Mouse (Mus musculus) lung, postnatal 0 days (tissue): ENCODE measurements around the gene Foxd3. TPM values are rescaled to one million over a fixed set of nuclear protein-coding genes. Genes with fewer than 3 reads are reported as not detected.

ENCODE experiments used
- ATAC-seq: fragments of 200-750 bp; cut with Nextera tagmentation; 2 replicates; pipeline ENCODE4 v1.8.0; 2017; ENCODE audit warnings: moderate library complexity
- DNase-seq: peaks from one replicate; pipeline ENCODE4 v3.0.0-alpha.2; 2016; ENCODE audit warnings: low spot score
- H3K27ac ChIP-seq: fragments of 300-500 bp; sonication (generic); 2 replicates; pipeline ENCODE4 v1.5.1; 2014; ENCODE audit warnings: antibody characterized with exemption, mild to moderate bottlenecking, low read length, mixed read lengths
- H3K27me3 ChIP-seq: fragments of 300-500 bp; sonication (generic); replicated peaks from 2 replicates; pipeline ENCODE4 v1.6.1; 2014; ENCODE audit warnings: low read length, mixed read lengths; ENCODE audit not compliant: insufficient read depth
- H3K36me3 ChIP-seq: fragments of 300-500 bp; sonication (generic); 2 replicates; pipeline ENCODE4 v1.6.1; 2014; ENCODE audit warnings: low read length, mixed read lengths; ENCODE audit not compliant: insufficient read depth
- H3K4me1 ChIP-seq: fragments of 300-500 bp; sonication (generic); 2 replicates; pipeline ENCODE4 v1.6.1; 2014; ENCODE audit warnings: antibody characterized with exemption, low read depth, low read length, mixed read lengths; ENCODE audit not compliant: insufficient read depth
- H3K4me2 ChIP-seq: fragments of 300-500 bp; sonication (generic); replicated peaks from 2 replicates; pipeline ENCODE4 v1.6.1; 2014; ENCODE audit warnings: low read depth, mild to moderate bottlenecking, low read length, moderate library complexity, mixed read lengths
- H3K4me3 ChIP-seq: fragments of 300-500 bp; sonication (generic); 2 replicates; pipeline ENCODE4 v1.5.1; 2014; ENCODE audit warnings: low read depth, low read length
- H3K9ac ChIP-seq: fragments of 300-500 bp; sonication (generic); replicated peaks from 2 replicates; pipeline ENCODE4 v1.6.1; 2014; ENCODE audit warnings: low read depth, mild to moderate bottlenecking
- H3K9me3 ChIP-seq: fragments of 300-500 bp; sonication (generic); 2 replicates; pipeline ENCODE4 v1.6.1; 2016; ENCODE audit warnings: low read length, mixed read lengths
- CTCF ChIP-seq: IDR thresholded peaks from 2 replicates; pipeline ENCODE4 v1.5.1; 2016; ENCODE audit warnings: antibody characterized with exemption, mild to moderate bottlenecking
- EP300 ChIP-seq: IDR thresholded peaks from 2 replicates; pipeline ENCODE4 v1.6.1; 2016; ENCODE audit warnings: antibody characterized with exemption, mild to moderate bottlenecking, control low read depth
- WGBS: fragments of 180-500 bp; shearing (Covaris S2); extraction: QIAGEN DNeasy Blood & Tissue Kit; methylation state at CpG from one replicate; pipeline ENCODE4 v1.1.7; 2014; 5-methylcytosine and 5-hydroxymethylcytosine counted together
- polyA plus RNA-seq: library from polyadenylated mRNA; unstranded; fragments of >200 nt; fragmentation: Nextera tagmentation; extraction: Ambion mirVana; gene quantifications from 2 replicates; pipeline ENCODE4 v1.2.1, GENCODE M21; 2015

Gene Foxd3
- polyA plus RNA-seq, 1 experiment from 2014 or later: 0.05 TPM

DNA sequence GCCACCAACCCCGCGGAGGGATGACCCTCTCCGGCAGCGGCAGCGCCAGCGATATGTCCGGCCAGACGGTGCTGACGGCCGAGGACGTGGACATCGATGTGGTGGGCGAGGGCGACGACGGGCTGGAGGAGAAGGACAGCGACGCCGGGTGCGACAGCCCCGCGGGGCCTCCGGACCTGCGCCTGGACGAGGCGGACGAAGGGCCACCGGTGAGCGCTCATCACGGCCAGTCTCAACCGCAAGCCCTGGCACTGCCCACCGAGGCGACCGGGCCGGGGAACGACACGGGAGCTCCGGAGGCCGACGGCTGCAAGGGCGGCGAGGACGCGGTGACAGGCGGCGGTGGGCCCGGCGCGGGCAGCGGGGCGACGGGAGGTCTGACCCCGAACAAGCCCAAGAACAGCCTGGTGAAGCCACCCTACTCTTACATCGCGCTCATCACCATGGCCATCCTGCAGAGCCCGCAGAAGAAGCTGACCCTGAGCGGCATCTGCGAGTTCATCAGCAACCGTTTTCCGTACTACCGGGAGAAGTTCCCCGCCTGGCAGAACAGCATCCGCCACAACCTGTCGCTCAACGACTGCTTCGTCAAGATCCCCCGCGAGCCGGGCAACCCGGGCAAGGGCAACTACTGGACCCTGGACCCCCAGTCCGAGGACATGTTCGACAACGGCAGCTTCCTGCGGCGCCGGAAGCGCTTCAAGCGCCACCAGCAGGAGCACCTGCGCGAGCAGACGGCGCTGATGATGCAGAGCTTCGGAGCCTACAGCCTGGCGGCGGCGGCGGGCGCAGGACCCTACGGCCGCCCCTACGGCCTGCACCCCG lies 718 bp downstream of the Foxd3 start:
- WGBS: under 1% methylated on average over 88 of the region's 92 CpGs
- TF ChIP-seq EP300 (no peak), CTCF (no peak)
- Histone ChIP-seq H3K27me3 (peaks cover 80% of the 10 kb centered on the region), H3K9me3 (no peaks in the 10 kb centered on the region), H3K4me1 (0 out of 2 replicates have a peak, but pooled peaks cover 3% of the 10 kb centered on the region), H3K4me2 (peak overlapping the region; percentile 49), H3K27ac (no peak overlapping the region), H3K4me3 (peak overlapping the region; percentile 28), H3K36me3 (no peaks in the 10 kb centered on the region), H3K9ac (no peak overlapping the region)
- DNase-seq: no peak
- 0 out of 2 replicates have a peak, but pooled peaks have one; percentile 16 for ATAC-seq

DNA sequence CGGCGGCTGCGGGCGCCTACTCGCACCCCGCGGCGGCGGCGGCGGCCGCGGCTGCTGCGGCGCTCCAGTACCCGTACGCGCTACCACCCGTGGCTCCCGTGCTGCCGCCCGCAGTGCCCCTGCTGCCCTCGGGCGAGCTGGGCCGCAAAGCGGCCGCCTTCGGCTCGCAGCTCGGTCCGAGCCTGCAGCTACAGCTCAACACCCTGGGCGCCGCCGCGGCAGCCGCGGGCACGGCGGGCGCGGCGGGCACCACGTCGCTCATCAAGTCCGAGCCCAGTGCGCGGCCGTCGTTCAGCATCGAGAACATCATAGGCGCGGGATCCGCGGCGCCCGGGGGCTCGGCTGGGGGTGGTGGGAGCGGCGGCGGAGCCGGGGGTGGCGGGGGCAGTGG lies 1.3 kb downstream of the Foxd3 start:
- Histone ChIP-seq H3K4me2 (peak overlapping the region; percentile 49), H3K9ac (no peak overlapping the region), H3K27me3 (peaks cover 80% of the 10 kb centered on the region), H3K9me3 (no peaks in the 10 kb centered on the region), H3K4me1 (0 out of 2 replicates have a peak, but pooled peaks cover 3% of the 10 kb centered on the region), H3K27ac (no peak overlapping the region), H3K36me3 (no peaks in the 10 kb centered on the region), H3K4me3 (peak overlapping the region; percentile 28)
- DNase-seq: no peak
- TF ChIP-seq EP300: no peak
- no peak for TF ChIP-seq CTCF
- under 1% methylated on average over 35 of the region's 62 CpGs for WGBS
- peak; percentile 24; the same call in 1 of the 2 replicates for ATAC-seq

DNA sequence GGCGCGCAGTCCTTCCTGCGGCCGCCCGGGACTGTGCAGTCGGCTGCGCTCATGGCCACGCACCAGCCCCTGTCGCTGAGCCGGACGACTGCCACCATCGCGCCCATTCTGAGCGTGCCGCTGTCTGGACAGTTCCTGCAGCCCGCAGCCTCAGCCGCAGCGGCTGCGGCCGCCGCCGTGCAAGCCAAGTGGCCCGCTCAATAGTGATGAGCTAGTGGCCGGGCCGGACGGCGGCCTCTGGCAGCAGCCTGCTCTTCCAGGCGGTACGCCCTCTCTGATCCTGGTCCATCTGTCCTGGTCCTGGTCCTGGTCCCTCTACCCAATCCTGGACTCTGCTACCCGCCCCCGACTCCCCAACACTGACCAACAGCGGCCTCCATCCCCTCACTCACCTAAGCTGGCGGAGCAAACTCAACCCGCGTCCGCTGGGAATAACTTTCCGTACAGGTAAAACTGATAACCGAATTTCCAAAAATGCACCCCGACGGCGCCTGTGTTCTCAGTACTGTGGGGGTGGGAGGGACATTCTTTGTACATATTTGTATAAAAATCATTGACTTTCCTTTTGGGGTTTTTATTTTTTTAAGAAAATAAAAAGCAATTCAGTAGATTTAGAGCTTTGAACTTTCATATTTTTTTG lies 1.9 kb downstream of the Foxd3 start:
- peak overlapping the region; percentile 28; the same call in 1 of the 2 replicates for H3K4me3 ChIP-seq
- H3K9ac ChIP-seq: no peak overlapping the region
- TF ChIP-seq CTCF (no peak), EP300 (no peak)
- peaks cover 79% of the 10 kb centered on the region for H3K27me3 ChIP-seq
- H3K27ac ChIP-seq: no peak overlapping the region
- H3K36me3 ChIP-seq: no peaks in the 10 kb centered on the region
- ATAC-seq (peak; percentile 15; the same call in 1 of the 2 replicates), DNase-seq (no peak)
- H3K9me3 ChIP-seq: no peaks in the 10 kb centered on the region
- 0 out of 2 replicates have a peak, but pooled peaks cover 3% of the 10 kb centered on the region for H3K4me1 ChIP-seq
- H3K4me2 ChIP-seq: peak overlapping the region; percentile 49
- WGBS: under 1% methylated on average over 39 of the region's 41 CpGs

DNA sequence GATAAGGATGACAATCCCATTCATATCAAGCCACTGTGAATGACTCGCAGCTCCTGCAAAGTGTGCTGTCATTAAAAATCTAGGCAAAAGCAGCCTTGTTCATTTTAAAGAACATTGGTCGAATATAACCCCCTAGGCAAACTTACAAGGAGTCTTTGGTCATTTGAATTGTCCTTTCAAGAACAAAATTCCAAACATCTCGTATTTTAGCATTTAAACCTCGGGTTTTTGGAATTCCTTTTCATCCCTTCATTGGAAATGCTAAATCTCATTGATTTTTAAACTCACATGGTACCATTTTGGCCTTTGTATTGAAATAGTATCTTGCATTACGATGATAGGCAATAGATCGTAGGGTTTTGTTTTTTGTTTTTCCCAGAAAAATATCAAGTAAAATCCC lies 2.8 kb downstream of the Foxd3 start:
- no peak overlapping the region for H3K4me2 ChIP-seq
- ATAC-seq (no peak), DNase-seq (no peak)
- no peaks in the 10 kb centered on the region for H3K36me3 ChIP-seq
- H3K27me3 ChIP-seq: peaks cover 79% of the 10 kb centered on the region
- H3K27ac ChIP-seq: no peak overlapping the region
- no peak for TF ChIP-seq EP300
- TF ChIP-seq CTCF: no peak
- no peaks in the 10 kb centered on the region for H3K9me3 ChIP-seq
- WGBS: 15% methylated on average over 6 of the region's 6 CpGs
- no peak overlapping the region for H3K4me3 ChIP-seq
- H3K9ac ChIP-seq: no peak overlapping the region
- 0 out of 2 replicates have a peak, but pooled peaks cover 3% of the 10 kb centered on the region for H3K4me1 ChIP-seq

DNA sequence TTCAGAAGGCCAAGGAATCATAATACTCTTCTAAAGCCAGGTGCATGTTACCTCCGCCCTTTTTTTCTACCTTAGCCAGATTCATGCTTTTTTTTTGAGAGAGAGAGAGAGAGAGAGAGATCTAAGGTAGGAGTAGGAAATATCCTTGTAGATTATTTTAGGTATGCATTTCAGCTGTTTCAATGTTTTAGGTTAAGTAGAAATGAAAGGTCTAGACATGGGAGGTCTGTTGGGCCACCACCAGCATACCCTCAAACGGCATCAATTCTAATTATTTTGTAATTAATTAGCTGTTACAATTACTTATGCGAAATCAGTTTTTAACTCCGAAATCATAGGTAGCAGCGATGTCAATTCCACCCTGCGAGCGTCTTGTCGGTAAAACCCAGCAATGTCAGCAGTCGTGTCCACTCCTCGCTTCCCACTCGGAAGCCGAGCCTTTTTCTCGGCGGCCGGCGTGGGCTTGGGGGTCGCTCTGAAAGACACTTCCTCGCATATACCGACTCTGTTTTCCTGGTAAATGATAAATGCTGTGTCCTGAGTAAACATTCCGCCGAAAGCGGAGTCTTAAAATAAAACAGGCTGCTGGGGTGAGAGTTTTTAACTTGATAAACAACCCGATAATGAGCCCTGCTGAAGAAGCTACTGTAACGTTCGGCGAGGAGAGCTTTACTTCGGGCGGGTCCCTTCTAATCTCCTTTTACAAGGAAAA lies 3.4 kb downstream of the Foxd3 start:
- H3K27ac ChIP-seq: no peak overlapping the region
- 2% methylated on average over 28 of the region's 28 CpGs for WGBS
- H3K4me3 ChIP-seq: no peak overlapping the region
- no peak for ATAC-seq
- H3K9me3 ChIP-seq: no peaks in the 10 kb centered on the region
- DNase-seq: no peak
- peaks cover 77% of the 10 kb centered on the region for H3K27me3 ChIP-seq
- H3K4me2 ChIP-seq: no peak overlapping the region
- H3K36me3 ChIP-seq: no peaks in the 10 kb centered on the region
- no peak for TF ChIP-seq EP300
- no peak for TF ChIP-seq CTCF
- H3K9ac ChIP-seq: no peak overlapping the region
- H3K4me1 ChIP-seq: 0 out of 2 replicates have a peak, but pooled peaks cover 3% of the 10 kb centered on the region
